Mouse (Mus musculus) ES-Bruce4 (cell line): ENCODE data around the gene Nomo1. TPM values are rescaled to one million over a fixed set of nuclear protein-coding genes. Genes with fewer than 3 reads are reported as not detected.

Source experiments
- H3K27ac ChIP-seq: 2 replicates; pipeline ENCODE4 v1.5.1; 2012; ENCODE audit warnings: low read length, inconsistent platforms; ENCODE audit not compliant: insufficient read depth
- H3K27me3 ChIP-seq: 2 replicates; pipeline ENCODE4 v1.6.1; 2012; ENCODE audit warnings: mild to moderate bottlenecking, low read length, inconsistent platforms; ENCODE audit not compliant: control insufficient read depth, poor library complexity, insufficient read depth, severe bottlenecking
- H3K36me3 ChIP-seq: 2 replicates; pipeline ENCODE4 v1.6.1; 2012; ENCODE audit warnings: inconsistent platforms, mild to moderate bottlenecking, low read length, moderate library complexity; ENCODE audit not compliant: control insufficient read depth, poor library complexity, insufficient read depth, severe bottlenecking
- H3K4me1 ChIP-seq: one replicate; pipeline ENCODE4 v1.8.1; 2011; ENCODE audit warnings: low read length; ENCODE audit not compliant: control insufficient read depth, insufficient read depth
- H3K4me3 ChIP-seq: 2 replicates; pipeline ENCODE4 v1.5.1; 2011; ENCODE audit warnings: low read depth, mild to moderate bottlenecking, low read length
- H3K9ac ChIP-seq: 2 replicates; pipeline ENCODE4 v1.6.1; 2012; ENCODE audit warnings: low read depth, mild to moderate bottlenecking, inconsistent platforms; ENCODE audit not compliant: poor library complexity, severe bottlenecking
- H3K9me3 ChIP-seq: replicated peaks from 2 replicates; pipeline ENCODE4 v1.6.1; 2012; ENCODE audit warnings: mild to moderate bottlenecking, low read length, inconsistent platforms; ENCODE audit not compliant: control insufficient read depth, poor library complexity, insufficient read depth, severe bottlenecking
- CTCF ChIP-seq: IDR thresholded peaks from one replicate; pipeline ENCODE4 v1.8.1; 2011; ENCODE audit warnings: low read depth, low read length
- EP300 ChIP-seq: IDR thresholded peaks from 2 replicates; pipeline ENCODE4 v1.6.1; 2011; ENCODE audit warnings: low read depth, low read length; ENCODE audit not compliant: insufficient read depth
- POLR2A ChIP-seq: IDR thresholded peaks from one replicate; pipeline ENCODE4 v1.8.1; 2011; ENCODE audit warnings: low read length; ENCODE audit not compliant: insufficient read depth
- polyA plus RNA-seq: library from polyadenylated mRNA; stranded (reverse); fragments of >200 nt; gene quantifications from 2 replicates; pipeline ENCODE4 v1.2.4, GENCODE M21; 2011; ENCODE audit warnings: low read depth; ENCODE audit not compliant: missing spikeins, insufficient read depth, insufficient read length

The Nomo1 gene
- polyA plus RNA-seq, 1 experiment, result 134 TPM

- no peak overlapping the region for H3K27ac ChIP-seq
- no peaks in the 10 kb centered on the region for H3K4me1 ChIP-seq
- no peaks in the 10 kb centered on the region for H3K9me3 ChIP-seq
- H3K4me3 ChIP-seq, result no peak overlapping the region
- no peak for TF ChIP-seq POLR2A
- no peak for TF ChIP-seq EP300
- TF ChIP-seq CTCF, result no peak
- no peak overlapping the region for H3K9ac ChIP-seq
- no peaks in the 10 kb centered on the region for H3K36me3 ChIP-seq
- H3K27me3 ChIP-seq, result no peaks in the 10 kb centered on the region
These were observed 72.0 kb downstream of the Nomo1 start for GRCm38 (mm10) chr7:46105484-46105883.

GRCm38 (mm10) chr7:46110079-46110478, 76.6 kb downstream of the Nomo1 start:
- Histone ChIP-seq H3K4me3 (no peak overlapping the region), H3K9me3 (no peaks in the 10 kb centered on the region), H3K4me1 (no peaks in the 10 kb centered on the region), H3K27me3 (no peaks in the 10 kb centered on the region), H3K27ac (no peak overlapping the region), H3K9ac (no peak overlapping the region), H3K36me3 (no peaks in the 10 kb centered on the region)
- TF ChIP-seq POLR2A (no peak), CTCF (no peak), EP300 (no peak)

- Histone ChIP-seq H3K27me3 (no peaks in the 10 kb centered on the region), H3K36me3 (no peaks in the 10 kb centered on the region), H3K27ac (no peak overlapping the region), H3K4me3 (no peak overlapping the region), H3K9me3 (no peaks in the 10 kb centered on the region), H3K4me1 (no peaks in the 10 kb centered on the region), H3K9ac (no peak overlapping the region)
- TF ChIP-seq POLR2A (no peak), CTCF (no peak), EP300 (no peak)
These were observed 77.8 kb downstream of the Nomo1 start for GRCm38 (mm10) chr7:46111212-46111817.

GRCm38 (mm10) chr7:46111938-46112337, 78.4 kb downstream of the Nomo1 start:
- TF ChIP-seq CTCF (no peak), EP300 (no peak), POLR2A (no peak)
- Histone ChIP-seq H3K36me3 (no peaks in the 10 kb centered on the region), H3K9ac (no peak overlapping the region), H3K4me3 (no peak overlapping the region), H3K27me3 (no peaks in the 10 kb centered on the region), H3K27ac (no peak overlapping the region), H3K4me1 (no peaks in the 10 kb centered on the region), H3K9me3 (no peaks in the 10 kb centered on the region)

- Histone ChIP-seq H3K27ac (no peak overlapping the region), H3K9ac (no peak overlapping the region), H3K9me3 (no peaks in the 10 kb centered on the region), H3K4me3 (no peak overlapping the region), H3K36me3 (no peaks in the 10 kb centered on the region), H3K27me3 (no peaks in the 10 kb centered on the region), H3K4me1 (no peaks in the 10 kb centered on the region)
- TF ChIP-seq CTCF (no peak), POLR2A (no peak), EP300 (no peak)
These were observed 79.9 kb downstream of the Nomo1 start for GRCm38 (mm10) chr7:46113435-46113834.

- Histone ChIP-seq H3K36me3 (no peaks in the 10 kb centered on the region), H3K4me1 (no peaks in the 10 kb centered on the region), H3K9ac (no peak overlapping the region), H3K27me3 (no peaks in the 10 kb centered on the region), H3K27ac (no peak overlapping the region), H3K9me3 (no peaks in the 10 kb centered on the region), H3K4me3 (no peak overlapping the region)
- TF ChIP-seq CTCF, result no peak
- no peak for TF ChIP-seq POLR2A
- no peak for TF ChIP-seq EP300
These were observed 82.7 kb downstream of the Nomo1 start for GRCm38 (mm10) chr7:46116118-46116581.
